Mouse (Mus musculus) forebrain, embryonic 11.5 days (tissue): ENCODE data around the gene Olfr846. TPM values are rescaled to one million over a fixed set of nuclear protein-coding genes. Genes with fewer than 3 reads are reported as not detected.

Source experiments
- ATAC-seq: fragments of 200-750 bp; cut with Nextera tagmentation; replicated peaks from 2 replicates; pipeline ENCODE4 v1.8.0; 2017; ENCODE audit warnings: moderate TSS enrichment; ENCODE audit not compliant: low FRiP score
- DNase-seq: peaks from one replicate; pipeline ENCODE4 v3.0.0-alpha.2; 2017; ENCODE audit warnings: low spot score
- H3K27ac ChIP-seq: fragments of 300-500 bp; sonication (generic); 2 replicates; pipeline ENCODE4 v1.5.1; 2014; ENCODE audit warnings: low read depth, low read length
- H3K27me3 ChIP-seq: fragments of 300-500 bp; sonication (generic); 2 replicates; pipeline ENCODE4 v1.6.1; 2014; ENCODE audit warnings: mild to moderate bottlenecking, low read length, mixed read lengths; ENCODE audit not compliant: control insufficient read depth, insufficient read depth
- H3K36me3 ChIP-seq: fragments of 300-500 bp; sonication (generic); 2 replicates; pipeline ENCODE4 v1.6.1; 2014; ENCODE audit warnings: mild to moderate bottlenecking, low read length, moderate library complexity, mixed read lengths; ENCODE audit not compliant: control insufficient read depth, insufficient read depth
- H3K4me1 ChIP-seq: fragments of 300-500 bp; sonication (generic); replicated peaks from 2 replicates; pipeline ENCODE4 v1.6.1; 2014; ENCODE audit warnings: low read length, mixed read lengths; ENCODE audit not compliant: control insufficient read depth, insufficient read depth
- H3K4me2 ChIP-seq: fragments of 300-500 bp; sonication (generic); 2 replicates; pipeline ENCODE4 v1.6.1; 2014; ENCODE audit warnings: low read depth, mild to moderate bottlenecking, low read length, moderate library complexity, mixed read lengths; ENCODE audit not compliant: severe bottlenecking
- H3K4me3 ChIP-seq: fragments of 300-500 bp; sonication (generic); 2 replicates; pipeline ENCODE4 v1.5.1; 2014; ENCODE audit warnings: low read depth, low read length
- H3K9ac ChIP-seq: fragments of 300-500 bp; sonication (generic); 2 replicates; pipeline ENCODE4 v1.6.1; 2014; ENCODE audit warnings: low read length
- H3K9me3 ChIP-seq: fragments of 300-500 bp; sonication (generic); 2 replicates; pipeline ENCODE4 v1.6.1; 2016; ENCODE audit warnings: low read length, mixed read lengths; ENCODE audit not compliant: control insufficient read depth
- WGBS: fragments of 180-500 bp; shearing (Covaris S2); extraction: QIAGEN DNeasy Blood & Tissue Kit; methylation state at CpG from one replicate; pipeline ENCODE4 v1.1.7; 2014; 5-methylcytosine and 5-hydroxymethylcytosine counted together
- polyA plus RNA-seq: library from polyadenylated mRNA; unstranded; fragments of >200 nt; fragmentation: Nextera tagmentation; extraction: Ambion mirVana; gene quantifications from 2 replicates; pipeline ENCODE4 v1.2.1, GENCODE M21; 2014

Gene Olfr846
- polyA plus RNA-seq: not detected in 2 replicates

DNA sequence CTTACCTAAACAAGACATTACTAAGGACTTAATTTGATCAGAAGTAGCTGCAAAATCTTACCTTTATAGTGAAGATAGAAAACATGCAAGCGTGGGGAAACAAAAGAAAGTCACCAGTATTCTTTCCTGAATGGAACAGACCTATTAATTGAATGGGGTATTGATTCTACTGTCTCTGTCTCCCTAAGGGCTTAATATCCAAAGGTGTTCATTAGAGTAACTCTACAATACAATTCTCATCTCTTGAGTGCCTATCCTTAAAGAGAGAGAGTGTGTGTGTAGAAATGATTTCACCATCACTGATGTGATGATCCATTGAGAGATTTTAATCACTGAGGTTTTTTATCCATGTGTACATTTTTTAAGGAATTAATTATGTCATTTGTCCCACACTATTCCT, at the start of gene Olfr846:
Olfr846 (minus strand) TSS at position 101 of the 400 bp plus-strand sequence.
- H3K27me3 ChIP-seq: no peaks in the 10 kb centered on the region
- no peaks in the 10 kb centered on the region; the same call in 1 of the 2 replicates for H3K9me3 ChIP-seq
- H3K4me2 ChIP-seq: no peak within 1 kb of the TSS
- ATAC-seq (no peak), DNase-seq (no peak)
- no peaks in the 10 kb centered on the region for H3K4me1 ChIP-seq
- no peaks in the 10 kb centered on the region for H3K36me3 ChIP-seq
- H3K9ac ChIP-seq: no peak within 1 kb of the TSS
- whole genome bisulfite sequencing: 51% methylated on average over 1 of the region's 1 CpGs
- no peak within 1 kb of the TSS for H3K4me3 ChIP-seq
- no peak within 1 kb of the TSS for H3K27ac ChIP-seq

DNA sequence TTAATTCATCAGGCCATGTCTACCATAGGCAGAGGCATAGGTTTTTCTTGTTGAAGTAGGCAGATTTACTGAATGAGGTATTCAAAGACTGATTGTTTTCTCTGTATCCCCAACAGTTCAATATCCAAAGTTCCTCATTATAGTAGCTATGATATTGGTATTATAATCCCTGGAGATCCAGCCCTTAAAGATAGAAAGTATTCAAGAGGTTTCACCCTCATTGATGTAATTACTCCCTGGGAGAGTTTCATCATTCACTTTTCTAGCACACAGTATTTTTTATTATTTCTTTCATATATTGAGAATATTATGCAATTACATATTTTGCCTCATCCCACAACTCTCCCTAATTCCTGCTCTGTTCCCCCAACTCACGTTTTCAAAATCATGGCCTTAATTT, 14.8 kb upstream of the Olfr846 start, which contains the start of gene Olfr847:
Olfr847 (minus strand) TSS at position 101 of the 400 bp plus-strand sequence.
- ATAC-seq (no peak), DNase-seq (no peak)
- no peak within 1 kb of the TSS for H3K4me3 ChIP-seq
- H3K27ac ChIP-seq: no peak within 1 kb of the TSS
- H3K9ac ChIP-seq: no peak within 1 kb of the TSS
- no peaks in the 10 kb centered on the region for H3K36me3 ChIP-seq
- H3K27me3 ChIP-seq: no peaks in the 10 kb centered on the region
- no peaks in the 10 kb centered on the region; the same call in 1 of the 2 replicates for H3K9me3 ChIP-seq
- H3K4me2 ChIP-seq: no peak within 1 kb of the TSS
- WGBS: 64% methylated on average over 1 of the region's 1 CpGs
- H3K4me1 ChIP-seq: no peaks in the 10 kb centered on the region

DNA sequence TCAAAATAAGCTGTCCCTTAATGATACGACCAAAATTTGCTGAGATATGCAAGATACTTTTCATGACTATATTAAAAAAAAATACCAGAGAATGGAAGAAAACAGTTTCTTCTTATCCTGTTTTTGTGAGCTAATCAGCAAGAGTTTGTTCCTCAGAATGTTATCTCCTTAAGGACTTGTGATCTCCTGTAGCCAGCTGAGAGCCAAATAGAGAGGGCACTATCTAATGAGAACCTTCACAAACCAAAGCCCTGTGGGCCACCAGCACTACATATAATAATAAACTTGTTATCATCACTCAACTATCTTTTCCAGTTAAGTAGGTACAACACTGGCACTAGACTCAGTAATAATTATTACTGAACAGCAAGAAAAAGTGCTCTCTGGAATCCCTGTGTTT, 27.6 kb downstream of the Olfr846 start, which contains the start of gene Olfr845:
Olfr845 (plus strand) TSS at position 301 of the 400 bp plus-strand sequence.
- Histone ChIP-seq H3K9ac (no peak within 1 kb of the TSS), H3K9me3 (peaks cover 3% of the 10 kb centered on the region; the same call in 1 of the 2 replicates), H3K27me3 (no peaks in the 10 kb centered on the region), H3K4me3 (no peak within 1 kb of the TSS), H3K36me3 (no peaks in the 10 kb centered on the region), H3K4me1 (no peaks in the 10 kb centered on the region), H3K4me2 (no peak within 1 kb of the TSS), H3K27ac (no peak within 1 kb of the TSS)
- WGBS: 84% methylated on average over 1 of the region's 1 CpGs
- ATAC-seq (no peak), DNase-seq (no peak)

DNA sequence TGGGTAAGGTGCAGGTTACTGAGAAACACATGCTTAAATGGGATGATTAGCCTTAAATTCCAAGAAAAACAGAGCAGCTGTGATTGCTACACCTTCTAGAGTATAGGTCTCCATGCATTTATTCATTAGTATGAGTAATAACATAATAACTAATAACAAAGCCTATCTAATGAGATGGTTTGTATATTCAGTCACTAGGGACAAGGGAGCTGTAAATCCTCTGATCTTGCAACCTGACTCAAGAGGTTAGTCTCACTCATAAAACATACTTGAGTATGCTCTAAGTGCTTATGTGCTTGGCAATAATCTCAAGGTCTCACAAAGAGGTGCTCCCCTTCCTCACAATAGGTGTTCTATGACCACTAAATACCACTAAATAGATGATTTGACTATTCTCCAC, 47.8 kb downstream of the Olfr846 start, which contains the start of gene Olfr844:
Olfr844 (plus strand) TSS at position 301 of the 400 bp plus-strand sequence.
- no peaks in the 10 kb centered on the region for H3K27me3 ChIP-seq
- no peak for ATAC-seq
- H3K27ac ChIP-seq: no peak within 1 kb of the TSS
- H3K9ac ChIP-seq: no peak within 1 kb of the TSS
- no peaks in the 10 kb centered on the region; the same call in 1 of the 2 replicates for H3K9me3 ChIP-seq
- DNase-seq: no peak
- H3K4me1 ChIP-seq: no peaks in the 10 kb centered on the region
- H3K4me2 ChIP-seq: no peak within 1 kb of the TSS
- H3K36me3 ChIP-seq: no peaks in the 10 kb centered on the region
- H3K4me3 ChIP-seq: no peak within 1 kb of the TSS

Other genes with a start within 250 kb of the Olfr846 start
- gene Olfr836, start 243.6 kb downstream of the Olfr846 start, polyA plus RNA-seq: not detected in 2 replicates
- gene Olfr837, start 227.7 kb downstream of the Olfr846 start, polyA plus RNA-seq: not detected in 2 replicates
- gene Olfr839-ps1, start 186.7 kb downstream of the Olfr846 start, polyA plus RNA-seq: not detected in 2 replicates
- not detected in 2 replicates for gene Olfr843, start 112.0 kb downstream of the Olfr846 start, polyA plus RNA-seq
- not detected in 2 replicates for gene Olfr844, start 47.7 kb downstream of the Olfr846 start, polyA plus RNA-seq
- not detected in 2 replicates for gene Olfr845, start 27.5 kb downstream of the Olfr846 start, polyA plus RNA-seq
- not detected in 2 replicates for gene Olfr847, start 14.7 kb upstream of the Olfr846 start, polyA plus RNA-seq
- not detected in 2 replicates for gene Olfr849, start 76.3 kb upstream of the Olfr846 start, polyA plus RNA-seq
- gene Olfr850, start 114.2 kb upstream of the Olfr846 start, polyA plus RNA-seq: not detected in 2 replicates
- gene Olfr851, start 129.3 kb upstream of the Olfr846 start, polyA plus RNA-seq: not detected in 2 replicates
- gene Olfr853, start 177.1 kb upstream of the Olfr846 start, polyA plus RNA-seq: not detected in 2 replicates
- not detected in 2 replicates for gene Olfr854, start 203.4 kb upstream of the Olfr846 start, polyA plus RNA-seq
- gene Olfr855, start 218.6 kb upstream of the Olfr846 start, polyA plus RNA-seq: not detected in 2 replicates